Mouse (Mus musculus) ES-E14 (cell line): ENCODE data around the gene Obsl1.

Experiments used
- CHD2 ChIP-seq: IDR thresholded peaks from 2 replicates; pipeline ENCODE4 v1.6.1; 2014; ENCODE audit warnings: mild to moderate bottlenecking, low read depth, low read length, inconsistent platforms
- HCFC1 ChIP-seq: IDR thresholded peaks from 2 replicates; pipeline ENCODE4 v1.6.1; 2012; ENCODE audit warnings: low read length, inconsistent platforms, borderline replicate concordance; ENCODE audit not compliant: insufficient read depth
- MAFK ChIP-seq: IDR thresholded peaks from 2 replicates; pipeline ENCODE4 v1.6.1; 2014; ENCODE audit warnings: mild to moderate bottlenecking, low read depth, low read length, inconsistent platforms; ENCODE audit not compliant: insufficient read depth
- ZC3H11A ChIP-seq: IDR thresholded peaks from 2 replicates; pipeline ENCODE4 v1.6.1; 2012; ENCODE audit warnings: low read depth, mild to moderate bottlenecking, inconsistent platforms, low read length, borderline replicate concordance
- ZNF384 ChIP-seq: IDR thresholded peaks from 2 replicates; pipeline ENCODE4 v1.6.1; 2012; ENCODE audit warnings: low read depth, low read length, inconsistent platforms

- no peak for TF ChIP-seq ZNF384
- TF ChIP-seq HCFC1 = no peak
- no peak for TF ChIP-seq CHD2
- no peak for TF ChIP-seq MAFK
- TF ChIP-seq ZC3H11A = no peak
Observed at GRCm38 (mm10) chr1:75533325-75534252, 27.3 kb upstream of the Obsl1 start.
